Mouse (Mus musculus) G1E (cell line): ENCODE results near the gene Pgrmc2.

Experiments used
- CTCF ChIP-seq: IDR thresholded peaks from 2 replicates; pipeline ENCODE4 v1.5.1; 2012; ENCODE audit warnings: low read depth, low read length, inconsistent platforms, mixed read lengths
- GATA1 ChIP-seq: IDR thresholded peaks from 2 replicates; pipeline ENCODE4 v1.6.1; 2012; ENCODE audit warnings: borderline replicate concordance, low read length, inconsistent platforms, mixed read lengths
- GATA2 ChIP-seq: IDR thresholded peaks from 2 replicates; pipeline ENCODE4 v1.6.1; 2012; ENCODE audit warnings: low read depth, low read length, inconsistent platforms, borderline replicate concordance

GRCm38 (mm10) chr3:41100157-41100556 lies 17.3 kb upstream of the Pgrmc2 start:
- no peak for TF ChIP-seq CTCF
- no peak for TF ChIP-seq GATA1
- no peak for TF ChIP-seq GATA2
